Mouse (Mus musculus) cortical plate, adult 2 months (tissue): ENCODE results near the gene Specc1.

Source experiments
- CTCF ChIP-seq: fragments of 200-500 bp; IDR thresholded peaks from 2 replicates; pipeline ENCODE4 v1.5.1; 2011; ENCODE audit warnings: mild to moderate bottlenecking, control low read depth, low read length; ENCODE audit not compliant: insufficient read depth; ENCODE audit errors: extremely low read depth
- POLR2A ChIP-seq: fragments of 200-500 bp; IDR thresholded peaks from 2 replicates; pipeline ENCODE4 v1.6.1; 2011; ENCODE audit warnings: mild to moderate bottlenecking, low read length, control low read depth; ENCODE audit not compliant: insufficient read depth; ENCODE audit errors: extremely low read depth

DNA sequence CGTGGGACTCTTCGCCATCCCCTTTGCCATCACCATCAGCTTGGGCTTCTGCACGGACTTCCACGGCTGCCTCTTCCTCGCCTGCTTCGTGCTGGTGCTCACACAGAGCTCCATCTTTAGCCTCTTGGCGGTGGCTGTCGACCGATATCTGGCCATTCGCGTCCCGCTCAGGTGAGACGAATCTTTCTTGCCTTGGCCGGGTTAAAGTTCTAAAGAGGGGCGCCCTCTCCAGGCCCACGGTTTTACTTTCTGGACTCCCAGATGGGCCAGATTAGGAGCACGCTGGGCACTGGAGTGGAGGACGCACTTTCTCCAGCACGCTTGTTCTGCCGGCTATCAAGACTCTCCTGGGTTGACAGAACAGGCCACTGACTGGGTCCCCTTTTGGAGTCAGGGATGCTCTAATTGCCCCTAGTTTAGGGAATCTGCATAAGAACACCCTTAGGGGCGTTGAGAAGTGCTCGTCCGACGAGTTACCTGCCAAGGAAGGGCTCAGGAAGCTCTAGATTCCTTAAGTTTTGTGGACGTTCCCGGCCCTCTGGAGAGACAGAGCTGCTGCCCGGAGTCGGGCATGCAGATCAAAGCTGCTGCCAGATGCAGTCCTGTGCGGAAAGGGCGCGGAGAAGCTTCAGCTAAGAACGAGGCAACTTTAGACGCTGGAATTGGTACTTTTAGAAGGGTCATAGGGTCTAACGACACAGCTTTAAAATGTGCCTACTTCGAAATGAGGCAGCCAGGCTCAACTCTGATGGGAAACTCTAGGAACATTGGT lies 292.9 kb downstream of the Specc1 start:
- TF ChIP-seq POLR2A (no peak), CTCF (no peak)
